ENCODE assay signal across 16 mouse cellular contexts in genomic region chr7:47055744-47056143, GRCm38 (mm10). TPM values are rescaled to one million over a fixed set of nuclear protein-coding genes. Genes with fewer than 3 reads are reported as not detected.
A peak's percentile ranks its signal among the peaks of the same experiment; 100 is the strongest.
DNase-seq lines count a peak whose midpoint lies in the region; ATAC-seq and TF ChIP-seq lines count a peak whose summit lies in the region.
"Had no signal": no experiment of that assay in that cellular context is flagged by ENCODE, and none has a peak within 500 bp of the region (broad histone marks: within the 10 kb centered on the region; RNA-seq: fewer than 3 reads in every experiment).

No protein-coding gene starts in this region.

- peak; percentile 47 for DNase-seq in kidney, adult 2 months
- DNase-seq in kidney, postnatal 14 days: no peak
- DNase-seq in lung, postnatal 25 days (ENCODE audit: low spot score): peak; percentile 31
- DNase-seq in lung, postnatal 14 days: no peak
- no peak for DNase-seq in liver, embryonic 14.5 days (ENCODE audit: low read depth in 3 of 3, low spot score in 3 of 3)
- DNase-seq in skeletal muscle tissue, adult 2 months (ENCODE audit: low read depth, low spot score): peak; percentile 20
- no peak for DNase-seq in yolk sac, embryonic 10.5 days (ENCODE audit: low spot score)
- DNase-seq: adrenal gland, adult 2 months; gastrocnemius, adult 2 months; right cerebral cortex, adult 18-20 months; thymus, postnatal 14 days had no signal

- no peak for TF ChIP-seq POLR2A in kidney, adult 2 months (IDR thresholded peaks at IDR 0.05; ENCODE audit: low read depth, low read length)

- WGBS in kidney, adult 2 months: 65% methylated on average over 9 of the region's 9 CpGs
- WGBS in liver, embryonic 14.5 days (ENCODE audit: insufficient replicate concordance): 30% methylated on average over 9 of the region's 9 CpGs

- no peaks in the 10 kb centered on the region for H3K36me3 ChIP-seq in kidney, adult 2 months (ENCODE audit: control insufficient read depth, insufficient read depth, low read length)
- H3K36me3 ChIP-seq in liver, embryonic 14.5 days (replicated peaks; ENCODE audit: control insufficient read depth, insufficient read depth, low read depth): no peaks in the 10 kb centered on the region
- H3K36me3 ChIP-seq: midbrain, embryonic 15.5 days; stomach, embryonic 15.5 days had no signal

- peaks cover 21% of the 10 kb centered on the region for H3K4me1 ChIP-seq in kidney, adult 2 months (ENCODE audit: control insufficient read depth, insufficient read depth, low read length)
- peaks cover 2 to 37% of the 10 kb centered on the region in 2 experiments for H3K4me1 ChIP-seq in liver, embryonic 14.5 days (replicated peaks; ENCODE audit: control insufficient read depth in 2 of 2, insufficient read depth in 2 of 2, low read length in 1 of 2)

- H3K9ac ChIP-seq in liver, embryonic 14.5 days (replicated peaks): no peak overlapping the region
- H3K9ac ChIP-seq: embryonic facial prominence, embryonic 15.5 days; forebrain, embryonic 13.5 days; midbrain, embryonic 15.5 days; stomach, embryonic 15.5 days had no signal

- no peaks in the 10 kb centered on the region for H3K9me3 ChIP-seq in liver, embryonic 14.5 days (ENCODE audit: control insufficient read depth, low read length)
- H3K9me3 ChIP-seq: embryonic facial prominence, embryonic 15.5 days; forebrain, embryonic 13.5 days; midbrain, embryonic 15.5 days; stomach, embryonic 15.5 days had no signal

- no peak for TF ChIP-seq CTCF in kidney, adult 2 months (conservative IDR thresholded peaks at IDR 0.05; ENCODE audit: insufficient read depth, insufficient read length, low read depth, low read length)
- TF ChIP-seq CTCF in liver, embryonic 14.5 days (IDR thresholded peaks at IDR 0.05; ENCODE audit: low read depth): no peak

- H3K4me2 ChIP-seq in liver, embryonic 14.5 days (ENCODE audit: low read depth): no peak overlapping the region
- H3K4me2 ChIP-seq: embryonic facial prominence, embryonic 15.5 days; forebrain, embryonic 13.5 days; midbrain, embryonic 15.5 days; stomach, embryonic 15.5 days had no signal

- no peak overlapping the region for H3K27ac ChIP-seq in kidney, adult 2 months (ENCODE audit: insufficient read depth, low read depth, low read length)
- no peak overlapping the region for H3K27ac ChIP-seq in liver, embryonic 14.5 days
- H3K27ac ChIP-seq: embryonic facial prominence, embryonic 15.5 days; forebrain, embryonic 13.5 days; gastrocnemius, adult 2 months; midbrain, embryonic 15.5 days; stomach, embryonic 15.5 days had no signal

- no peaks in the 10 kb centered on the region for H3K27me3 ChIP-seq in kidney, adult 2 months (replicated peaks; ENCODE audit: control insufficient read depth, insufficient read depth, low read length)
- no peaks in the 10 kb centered on the region for H3K27me3 ChIP-seq in liver, embryonic 14.5 days (ENCODE audit: control insufficient read depth, insufficient read depth, low read length)
- H3K27me3 ChIP-seq: embryonic facial prominence, embryonic 15.5 days; forebrain, embryonic 13.5 days; midbrain, embryonic 15.5 days; stomach, embryonic 15.5 days had no signal

- TF ChIP-seq EP300 in liver, embryonic 14.5 days (IDR thresholded peaks at IDR 0.05; ENCODE audit: low read depth): no peak

- H3K4me3 ChIP-seq in kidney, adult 2 months (ENCODE audit: insufficient read depth, low read depth, low read length): no peak overlapping the region
- H3K4me3 ChIP-seq in liver, embryonic 14.5 days (ENCODE audit: insufficient read depth in 1 of 2, low read depth in 2 of 2, low read length in 2 of 2): no peak overlapping the region
- H3K4me3 ChIP-seq: embryonic facial prominence, embryonic 15.5 days; forebrain, embryonic 13.5 days; gastrocnemius, adult 2 months; midbrain, embryonic 15.5 days; stomach, embryonic 15.5 days had no signal

- ATAC-seq in liver, embryonic 14.5 days (ENCODE audit: insufficient read depth): peak; percentile 14; the same call in 1 of the 2 replicates
- ATAC-seq: CD4-positive, CD25-positive, alpha-beta regulatory T cell, adult 4 months; forebrain, embryonic 13.5 days; midbrain, embryonic 15.5 days had no signal

RNA-seq across cellular contexts. Expression of gene Tmem86a, which starts 5.3 kb away (rescaled TPM):
- polyA plus RNA-seq in kidney, adult 2 months (2012; rRNA removed): 97.0 and 104 TPM in 2 replicates
- polyA plus RNA-seq in liver, embryonic 14.5 days (2012; rRNA removed): 12.6 and 14.8 TPM in 2 replicates
- 16.6 and 16.9 TPM in 2 replicates for polyA plus RNA-seq in liver, embryonic 14.5 days (2014; fragmentation: Nextera tagmentation; extraction: Ambion mirVana)

RNA-seq across cellular contexts. Expression of gene Spty2d1, which starts 47.5 kb away (rescaled TPM):
- 6.3 and 7.2 TPM in 2 replicates for polyA plus RNA-seq in kidney, adult 2 months (2012; rRNA removed)
- 3.5 and 5.9 TPM in 2 replicates for polyA plus RNA-seq in liver, embryonic 14.5 days (2012; rRNA removed)
- 10.1 and 10.4 TPM in 2 replicates for polyA plus RNA-seq in liver, embryonic 14.5 days (2014; fragmentation: Nextera tagmentation; extraction: Ambion mirVana)

Comparison
In these comparisons a context has a peak if more than half of its experiments do, and no peak if none do; other contexts are left out.
1. DNase-seq: peak in kidney, adult 2 months (single experiment), lung, postnatal 25 days (single experiment) and skeletal muscle tissue, adult 2 months (single experiment); none in kidney, postnatal 14 days (single experiment), lung, postnatal 14 days (single experiment), liver, embryonic 14.5 days (0 of 3) and yolk sac, embryonic 10.5 days (single experiment).